Mouse (Mus musculus) stomach, postnatal 0 days (tissue): Measurements from ENCODE around the gene Ctnnb1.

Experiments used
- CTCF ChIP-seq: IDR thresholded peaks from 2 replicates; pipeline ENCODE4 v1.5.1; 2016; ENCODE audit warnings: antibody characterized with exemption, low read depth, mild to moderate bottlenecking, moderate library complexity
- EP300 ChIP-seq: optimal IDR thresholded peaks from 2 replicates; pipeline ENCODE3; 2016; ENCODE audit warnings: antibody characterized with exemption

DNA sequence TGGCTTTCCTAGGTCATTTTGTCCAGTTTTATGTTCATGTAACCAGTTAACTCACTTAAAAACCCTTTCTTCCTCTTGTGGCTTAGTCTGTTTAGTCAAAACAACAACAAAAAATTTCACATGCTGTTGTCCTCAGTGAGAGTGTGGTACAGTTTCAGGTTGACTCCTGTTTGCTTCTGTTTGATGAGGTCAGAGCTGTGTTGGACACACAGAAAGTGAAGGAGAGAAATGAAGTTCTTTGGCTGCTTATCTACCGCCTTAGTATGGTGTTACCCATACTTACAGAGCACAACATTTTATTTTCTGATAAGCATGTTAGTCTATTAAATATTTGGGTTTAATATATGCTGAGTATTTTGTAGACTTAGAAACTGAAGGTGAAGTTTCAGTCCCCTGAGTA is 14.7 kb downstream of the Ctnnb1 start:
- TF ChIP-seq CTCF (no peak), EP300 (no peak)
